Mouse (Mus musculus) erythroblast, embryonic 14.5 days (primary cell): ENCODE measurements around the gene Prss46.

Experiments used
- GATA1 ChIP-seq: IDR thresholded peaks from 2 replicates; pipeline ENCODE4 v1.6.1; 2012; ENCODE audit warnings: low read length, inconsistent platforms, mixed read lengths
- TAL1 ChIP-seq: IDR thresholded peaks from 3 replicates; pipeline ENCODE4 v1.6.1; 2012; ENCODE audit warnings: low read length, inconsistent platforms, mixed read lengths

- no peak for TF ChIP-seq GATA1
- no peak for TF ChIP-seq TAL1
Observed at GRCm38 (mm10) chr9:110899451-110900008, 55.2 kb downstream of the Prss46 start.
